Mouse (Mus musculus) bone marrow, adult 2 months (tissue): ENCODE measurements around the gene Odf3l2. TPM values are rescaled to one million over a fixed set of nuclear protein-coding genes. Genes with fewer than 3 reads are reported as not detected.
A peak's percentile ranks its signal among the peaks of the same experiment; 100 is the strongest.

Source experiments
- H3K27ac ChIP-seq: fragments of 200-500 bp; 2 replicates; pipeline ENCODE4 v1.5.1; 2012; ENCODE audit warnings: low read depth, mild to moderate bottlenecking, control low read depth, inconsistent platforms, low read length; ENCODE audit not compliant: control insufficient read depth, poor library complexity, insufficient read depth
- H3K4me1 ChIP-seq: fragments of 200-500 bp; 2 replicates; pipeline ENCODE4 v1.6.1; 2011; ENCODE audit warnings: low read length; ENCODE audit not compliant: control insufficient read depth, insufficient read depth
- H3K4me3 ChIP-seq: fragments of 200-500 bp; replicated peaks from 2 replicates; pipeline ENCODE3; 2011; ENCODE audit warnings: mild to moderate bottlenecking, low read depth, low read length, control low read depth; ENCODE audit not compliant: control insufficient read depth
- CTCF ChIP-seq: fragments of 200-500 bp; IDR thresholded peaks from 2 replicates; pipeline ENCODE4 v1.5.1; 2011; ENCODE audit warnings: low read length, control low read depth; ENCODE audit not compliant: control insufficient read depth, insufficient read depth
- POLR2A ChIP-seq: fragments of 200-500 bp; IDR thresholded peaks from 2 replicates; pipeline ENCODE4 v1.6.1; 2011; ENCODE audit warnings: low read depth, mild to moderate bottlenecking, control low read depth, low read length, borderline replicate concordance; ENCODE audit not compliant: control insufficient read depth
- WGBS: fragments of 180-500 bp; shearing (Covaris S2); methylation state at CpG from one replicate; pipeline ENCODE4 v1.1.7; 2018; 5-methylcytosine and 5-hydroxymethylcytosine counted together
- polyA plus RNA-seq: library from polyadenylated mRNA; stranded (reverse); fragments of >200 nt; gene quantifications from 2 replicates; pipeline ENCODE4 v1.2.4, GENCODE M21; 2011; ENCODE audit warnings: low replicate concordance; ENCODE audit not compliant: missing spikeins, insufficient read depth, insufficient read length

Odf3l2 gene
- polyA plus RNA-seq, 1 experiment = not detected

- no peaks in the 10 kb centered on the region for H3K4me1 ChIP-seq
- H3K4me3 ChIP-seq = no peak overlapping the region
- H3K27ac ChIP-seq = no peak overlapping the region
- TF ChIP-seq CTCF = peak; percentile 91
- TF ChIP-seq POLR2A = no peak
- 23% methylated on average over 7 of the region's 7 CpGs for WGBS
Observed at GRCm38 (mm10) chr10:79649070-79649751, 3.7 kb upstream of the Odf3l2 start.

- WGBS = 13% methylated on average over 23 of the region's 23 CpGs
- Histone ChIP-seq H3K27ac (no peak overlapping the region), H3K4me3 (no peak overlapping the region), H3K4me1 (no peaks in the 10 kb centered on the region)
- TF ChIP-seq CTCF (no peak), POLR2A (no peak)
Observed at GRCm38 (mm10) chr10:79638486-79639204, 6.9 kb downstream of the Odf3l2 start.

- no peaks in the 10 kb centered on the region for H3K4me1 ChIP-seq
- H3K27ac ChIP-seq = no peak within 1 kb of the TSS
- no peak within 1 kb of the TSS for H3K4me3 ChIP-seq
- TF ChIP-seq CTCF = no peak
- TF ChIP-seq POLR2A = no peak
- WGBS = 2% methylated on average over 116 of the region's 116 CpGs
Observed at GRCm38 (mm10) chr10:79637128-79638110, 8.1 kb downstream of the Odf3l2 start, which contains the start of gene Shc2. Shc2 (minus strand) TSS chr10:79637918.

- 76% methylated on average over 8 of the region's 8 CpGs for WGBS
- Histone ChIP-seq H3K4me1 (no peaks in the 10 kb centered on the region), H3K27ac (no peak overlapping the region), H3K4me3 (no peak overlapping the region)
- TF ChIP-seq POLR2A (no peak), CTCF (no peak)
Observed at GRCm38 (mm10) chr10:79636287-79636686, 9.3 kb downstream of the Odf3l2 start.

GRCm38 (mm10) chr10:79633006-79633777, 12.3 kb downstream of the Odf3l2 start:
- H3K27ac ChIP-seq = no peak overlapping the region
- 64% methylated on average over 17 of the region's 17 CpGs for WGBS

GRCm38 (mm10) chr10:79631432-79631831, 14.1 kb downstream of the Odf3l2 start:
- 84% methylated on average over 4 of the region's 4 CpGs for WGBS
- TF ChIP-seq CTCF (no peak), POLR2A (no peak)
- H3K4me1 ChIP-seq = no peaks in the 10 kb centered on the region
- no peak overlapping the region for H3K4me3 ChIP-seq
- no peak overlapping the region for H3K27ac ChIP-seq

More at GRCm38 (mm10) chr10:79633006-79633777, 12.3 kb downstream of the Odf3l2 start:
- no peak for TF ChIP-seq POLR2A
- TF ChIP-seq CTCF = no peak
- Histone ChIP-seq H3K4me1 (no peaks in the 10 kb centered on the region), H3K4me3 (no peak overlapping the region)

GRCm38 (mm10) chr10:79628377-79628776, 17.2 kb downstream of the Odf3l2 start:
- WGBS = 70% methylated on average over 5 of the region's 5 CpGs
- Histone ChIP-seq H3K27ac (no peak overlapping the region), H3K4me1 (no peaks in the 10 kb centered on the region), H3K4me3 (no peak overlapping the region)
- no peak for TF ChIP-seq POLR2A
- no peak for TF ChIP-seq CTCF
